Mouse (Mus musculus): ENCODE data around the gene Bcdin3d.
A peak's percentile ranks its signal among the peaks of the same experiment; 100 is the strongest.

Bcdin3d gene

GRCm38 (mm10) chr15:99474576-99474926, at the start of gene Bcdin3d:
Bcdin3d (minus strand) TSS chr15:99474730.
- peak; percentile 83 to 87 for DNase-seq (ENCODE audit: low spot score in 2 of 2)

GRCm38 (mm10) chr15:99520306-99520705, 45.8 kb upstream of the Bcdin3d start:
- no peak for DNase-seq (ENCODE audit: low spot score in 2 of 2)

- no peak for DNase-seq (ENCODE audit: low spot score in 2 of 2)
Measured at GRCm38 (mm10) chr15:99519626-99520025, 45.1 kb upstream of the Bcdin3d start.

GRCm38 (mm10) chr15:99517715-99518114, 43.2 kb upstream of the Bcdin3d start:
- DNase-seq (ENCODE audit: low spot score in 2 of 2) = no peak

GRCm38 (mm10) chr15:99516715-99517114, 42.2 kb upstream of the Bcdin3d start:
- no peak for DNase-seq (ENCODE audit: low spot score in 2 of 2)

- no peak for DNase-seq (ENCODE audit: low spot score in 2 of 2)
Measured at GRCm38 (mm10) chr15:99511797-99512525, 37.4 kb upstream of the Bcdin3d start.

- no peak for DNase-seq (ENCODE audit: low spot score in 2 of 2)
Measured at GRCm38 (mm10) chr15:99510621-99511020, 36.1 kb upstream of the Bcdin3d start.

GRCm38 (mm10) chr15:99509840-99510239, 35.3 kb upstream of the Bcdin3d start:
- DNase-seq (ENCODE audit: low spot score in 2 of 2) = no peak

GRCm38 (mm10) chr15:99505324-99506095, 31.0 kb upstream of the Bcdin3d start:
- DNase-seq (ENCODE audit: low spot score in 2 of 2) = no peak

- no peak for DNase-seq (ENCODE audit: low spot score in 2 of 2)
Measured at GRCm38 (mm10) chr15:99503256-99503655, 28.7 kb upstream of the Bcdin3d start.

- no peak for DNase-seq (ENCODE audit: low spot score in 2 of 2)
Measured at GRCm38 (mm10) chr15:99502311-99502831, 27.8 kb upstream of the Bcdin3d start.

GRCm38 (mm10) chr15:99501292-99502260, 27.0 kb upstream of the Bcdin3d start:
- no peak for DNase-seq (ENCODE audit: low spot score in 2 of 2)

- no peak for DNase-seq (ENCODE audit: low spot score in 2 of 2)
Measured at GRCm38 (mm10) chr15:99500320-99500719, 25.8 kb upstream of the Bcdin3d start.

- DNase-seq (ENCODE audit: low spot score in 2 of 2) = no peak
Measured at GRCm38 (mm10) chr15:99499726-99500125, 25.2 kb upstream of the Bcdin3d start.

GRCm38 (mm10) chr15:99498781-99499180, 24.3 kb upstream of the Bcdin3d start:
- peak; percentile 31 to 32 for DNase-seq (ENCODE audit: low spot score in 2 of 2)

- DNase-seq (ENCODE audit: low spot score in 2 of 2) = peak in 1 of 2 experiments; percentile 15
Measured at GRCm38 (mm10) chr15:99498356-99498755, 23.8 kb upstream of the Bcdin3d start.

GRCm38 (mm10) chr15:99497527-99498242, 23.2 kb upstream of the Bcdin3d start:
- peak; percentile 61 to 83 for DNase-seq (ENCODE audit: low spot score in 2 of 2)

GRCm38 (mm10) chr15:99497061-99497460, 22.5 kb upstream of the Bcdin3d start:
- DNase-seq (ENCODE audit: low spot score in 2 of 2) = peak; percentile 41 to 52

- DNase-seq (ENCODE audit: low spot score in 2 of 2) = no peak
Measured at GRCm38 (mm10) chr15:99484745-99485144, 10.2 kb upstream of the Bcdin3d start.

- DNase-seq (ENCODE audit: low spot score in 2 of 2) = no peak
Measured at GRCm38 (mm10) chr15:99475814-99476213, 1.3 kb upstream of the Bcdin3d start.

Data from heart, adult 9 months (tissue).